Mouse (Mus musculus): ENCODE results near the gene Cish.

- no peak for TF ChIP-seq CTCF (IDR thresholded peaks at IDR 0.05; ENCODE audit: control insufficient read depth, insufficient read depth, low read length)
- no peak for TF ChIP-seq POLR2A (IDR thresholded peaks at IDR 0.05; ENCODE audit: borderline replicate concordance, control insufficient read depth, low read depth, low read length)
Observed at GRCm38 (mm10) chr9:107262375-107262774, 33.5 kb upstream of the Cish start.

Data from bone marrow, adult 2 months (tissue).